Mouse (Mus musculus) heart, postnatal 0 days (tissue): Measurements from ENCODE around the gene Asic3.

ENCODE experiments used
- CTCF ChIP-seq: IDR thresholded peaks from 2 replicates; pipeline ENCODE4 v1.5.1; 2016; ENCODE audit warnings: antibody characterized with exemption, control low read depth, low read depth
- EP300 ChIP-seq: IDR thresholded peaks from 2 replicates; pipeline ENCODE4 v1.6.1; 2016; ENCODE audit warnings: antibody characterized with exemption, low read depth

DNA sequence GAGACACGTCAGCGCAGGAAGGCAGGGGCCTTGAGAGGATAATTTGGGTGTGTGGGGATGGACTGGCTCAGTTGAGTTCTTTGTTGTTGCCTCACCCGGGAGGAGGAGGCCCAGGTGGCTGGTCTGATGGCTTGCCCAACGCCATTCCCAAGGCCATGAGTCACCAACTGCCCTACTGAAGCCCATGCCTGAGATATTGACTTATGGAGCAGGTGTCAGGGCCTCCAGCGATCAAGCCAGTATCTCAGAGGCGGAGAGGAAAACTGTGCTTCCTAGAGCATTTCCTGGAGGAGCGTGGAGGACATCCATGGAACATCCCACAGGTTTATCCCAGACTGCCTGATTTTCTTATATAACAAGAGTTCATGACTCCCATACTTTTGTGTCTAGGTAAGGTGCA lies 20.5 kb upstream of the Asic3 start:
- TF ChIP-seq CTCF (no peak), EP300 (no peak)
